Mouse (Mus musculus) lung, adult 2 months (tissue): ENCODE data around the gene N4bp2l2.

Experiments used
- CTCF ChIP-seq: fragments of 200-500 bp; IDR thresholded peaks from 2 replicates; pipeline ENCODE4 v1.5.1; 2011; ENCODE audit warnings: mild to moderate bottlenecking, low read length, control low read depth; ENCODE audit not compliant: insufficient read depth
- POLR2A ChIP-seq: fragments of 200-500 bp; IDR thresholded peaks from 2 replicates; pipeline ENCODE4 v1.6.1; 2011; ENCODE audit warnings: low read depth, mild to moderate bottlenecking, control low read depth, low read length, borderline replicate concordance; ENCODE audit errors: extremely low read depth

- no peak for TF ChIP-seq CTCF
- TF ChIP-seq POLR2A, result no peak
Measured at GRCm38 (mm10) chr5:150576832-150577231, 89.2 kb downstream of the N4bp2l2 start.
